ENCODE assay signal across 8 mouse cellular contexts in the genomic region with DNA sequence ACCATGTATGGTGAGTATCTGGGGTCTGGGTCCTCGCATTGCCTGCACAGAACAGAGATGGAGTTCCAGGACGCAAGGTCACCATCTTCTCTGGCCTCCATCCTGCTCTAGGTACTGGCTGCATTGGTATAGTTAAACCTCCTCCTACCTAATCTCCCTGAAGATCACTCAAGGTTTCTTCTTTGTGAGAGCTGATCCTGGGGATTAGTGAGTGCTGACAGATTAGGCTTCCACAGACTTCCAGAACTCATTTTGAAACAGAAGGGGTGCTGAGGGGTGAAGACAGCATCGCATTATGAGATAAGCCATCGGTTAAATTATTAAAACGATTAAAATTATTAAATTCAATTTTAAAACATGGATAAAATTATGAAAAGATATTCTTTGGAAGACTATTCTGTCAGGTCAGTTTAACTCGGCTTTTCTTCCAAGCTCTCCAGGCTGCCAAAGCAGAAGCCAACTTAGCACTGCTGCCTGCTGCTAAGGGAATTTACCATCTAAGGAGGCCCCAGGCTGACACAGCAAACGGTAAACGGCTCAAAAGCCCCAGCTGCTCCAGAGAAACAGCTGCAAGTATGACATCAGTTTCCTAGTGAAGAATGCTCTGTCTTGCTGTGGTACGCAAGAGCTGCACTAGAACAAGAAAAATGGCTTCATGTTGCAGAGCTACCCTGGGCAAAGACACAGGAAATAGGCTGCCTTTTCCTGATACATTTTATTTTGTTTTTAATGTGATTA.
DNase-seq lines count a peak whose midpoint lies in the region; ATAC-seq and TF ChIP-seq lines count a peak whose summit lies in the region.

No protein-coding gene starts in this region.

- peak; percentile 84 for DNase-seq in kidney, postnatal 0 days (ENCODE audit: low spot score)
- DNase-seq in kidney, adult 2 months: no peak
- peak; percentile 43 for DNase-seq in heart, postnatal 4 days
- DNase-seq in lung, postnatal 0 days (ENCODE audit: low spot score): peak; percentile 73
- DNase-seq in retina, postnatal 7 days (ENCODE audit: low read depth, low spot score): peak; percentile 64
- no peak for DNase-seq in cerebellum, adult 9-10 months
- DNase-seq in cerebellum, postnatal 36 days: no peak

- 56% methylated on average over 9 of the region's 9 CpGs for WGBS in kidney, postnatal 0 days
- 59% methylated on average over 9 of the region's 9 CpGs for WGBS in kidney, adult 2 months
- 37% methylated on average over 9 of the region's 9 CpGs for WGBS in lung, postnatal 0 days

- H3K36me3 ChIP-seq in kidney, postnatal 0 days (ENCODE audit: insufficient read depth, low read length): no peaks in the 10 kb centered on the region
- no peaks in the 10 kb centered on the region for H3K36me3 ChIP-seq in kidney, adult 2 months (ENCODE audit: control insufficient read depth, insufficient read depth, low read length)
- H3K36me3 ChIP-seq in lung, postnatal 0 days (ENCODE audit: insufficient read depth, low read length): no peaks in the 10 kb centered on the region

- ATAC-seq in kidney, postnatal 0 days (replicated peaks; ENCODE audit: low FRiP score, low read depth): no peak; the same call in 1 of the 2 replicates
- peak; percentile 98 for ATAC-seq in common myeloid progenitor, adult 5-6 weeks (replicated peaks; ENCODE audit: low read depth, poor library complexity, severe bottlenecking)
- ATAC-seq in lung, postnatal 0 days: peak; percentile 92

- H3K4me3 ChIP-seq in kidney, postnatal 0 days (replicated peaks; ENCODE audit: low read depth, low read length): no peak overlapping the region
- no peak overlapping the region for H3K4me3 ChIP-seq in kidney, adult 2 months (ENCODE audit: insufficient read depth, low read depth, low read length)
- no peak overlapping the region for H3K4me3 ChIP-seq in lung, postnatal 0 days (ENCODE audit: low read depth, low read length)

- TF ChIP-seq EP300 in lung, postnatal 0 days (IDR thresholded peaks at IDR 0.05): no peak

- H3K27ac ChIP-seq in kidney, postnatal 0 days: no peak overlapping the region
- no peak overlapping the region for H3K27ac ChIP-seq in kidney, adult 2 months (ENCODE audit: insufficient read depth, low read depth, low read length)
- H3K27ac ChIP-seq in lung, postnatal 0 days (ENCODE audit: low read length): no peak overlapping the region

- H3K4me1 ChIP-seq in kidney, postnatal 0 days (replicated peaks; ENCODE audit: insufficient read depth, low read length): no peaks in the 10 kb centered on the region
- no peaks in the 10 kb centered on the region for H3K4me1 ChIP-seq in kidney, adult 2 months (ENCODE audit: control insufficient read depth, insufficient read depth, low read length)
- H3K4me1 ChIP-seq in lung, postnatal 0 days (ENCODE audit: insufficient read depth, low read depth, low read length): no peaks in the 10 kb centered on the region

- no peaks in the 10 kb centered on the region for H3K9me3 ChIP-seq in kidney, postnatal 0 days (replicated peaks; ENCODE audit: low read length)
- no peaks in the 10 kb centered on the region for H3K9me3 ChIP-seq in lung, postnatal 0 days (ENCODE audit: low read length)

- TF ChIP-seq CTCF in kidney, postnatal 0 days (IDR thresholded peaks at IDR 0.05; ENCODE audit: low read depth): no peak
- no peak for TF ChIP-seq CTCF in kidney, adult 2 months (conservative IDR thresholded peaks at IDR 0.05; ENCODE audit: insufficient read depth, insufficient read length, low read depth, low read length)
- TF ChIP-seq CTCF in lung, postnatal 0 days (IDR thresholded peaks at IDR 0.05): no peak

- no peak for TF ChIP-seq POLR2A in kidney, adult 2 months (IDR thresholded peaks at IDR 0.05; ENCODE audit: low read depth, low read length)

- H3K27me3 ChIP-seq in kidney, postnatal 0 days (ENCODE audit: insufficient read depth, low read length): no peaks in the 10 kb centered on the region
- H3K27me3 ChIP-seq in kidney, adult 2 months (replicated peaks; ENCODE audit: control insufficient read depth, insufficient read depth, low read length): no peaks in the 10 kb centered on the region
- no peaks in the 10 kb centered on the region for H3K27me3 ChIP-seq in lung, postnatal 0 days (replicated peaks; ENCODE audit: insufficient read depth, low read length)

- no peak overlapping the region for H3K9ac ChIP-seq in kidney, postnatal 0 days (ENCODE audit: low read depth, low read length)
- H3K9ac ChIP-seq in lung, postnatal 0 days (replicated peaks; ENCODE audit: low read depth): no peak overlapping the region

- H3K4me2 ChIP-seq in kidney, postnatal 0 days (ENCODE audit: low read length): no peak overlapping the region
- no peak overlapping the region for H3K4me2 ChIP-seq in lung, postnatal 0 days (replicated peaks; ENCODE audit: low read depth, low read length)

Comparison
In these comparisons a context has a peak if more than half of its experiments do, and no peak if none do; other contexts are left out.
1. DNase-seq: peak in kidney, postnatal 0 days (single experiment), heart, postnatal 4 days (single experiment), lung, postnatal 0 days (single experiment) and retina, postnatal 7 days (single experiment); none in kidney, adult 2 months (single experiment), cerebellum, adult 9-10 months (single experiment) and cerebellum, postnatal 36 days (0 of 2).